Mouse (Mus musculus): ENCODE results near the gene Entpd1. TPM values are rescaled to one million over a fixed set of nuclear protein-coding genes. Genes with fewer than 3 reads are reported as not detected.
A peak's percentile ranks its signal among the peaks of the same experiment; 100 is the strongest.

Entpd1 gene
- polyA plus RNA-seq, 1 experiment from 2014 or later = 8.1 TPM

DNA sequence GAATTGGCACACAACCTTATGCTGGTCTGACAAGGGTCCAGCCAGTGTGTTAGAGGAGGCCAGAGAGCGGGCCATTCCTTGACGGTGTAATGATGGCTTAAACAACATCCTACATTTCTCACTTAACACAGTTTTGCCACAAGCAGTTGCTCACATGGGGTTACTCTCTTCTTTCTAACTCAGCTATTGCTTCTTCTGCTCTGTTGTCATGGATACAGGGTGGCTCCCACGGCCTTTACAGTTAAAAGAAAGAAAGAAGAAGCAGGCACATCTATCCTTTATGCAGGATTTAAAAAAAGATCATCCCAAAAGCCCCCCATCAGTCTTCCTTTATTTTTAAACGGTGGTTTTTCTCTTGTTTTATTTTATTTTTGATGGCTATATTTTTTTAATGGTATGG is 121.7 kb downstream of the Entpd1 start:
- no peak overlapping the region for H3K9ac ChIP-seq
- peaks cover 14% of the 10 kb centered on the region for H3K4me1 ChIP-seq (replicated peaks)
- H3K9me3 ChIP-seq = no peaks in the 10 kb centered on the region
- H3K4me2 ChIP-seq = no peak overlapping the region
- H3K36me3 ChIP-seq = peaks cover under 1% of the 10 kb centered on the region; the same call in 1 of the 2 replicates
- ATAC-seq (ENCODE audit: low read depth) = no peak
- WGBS = 45% methylated on average over 4 of the region's 4 CpGs
- H3K4me3 ChIP-seq = no peak overlapping the region
- no peak overlapping the region for H3K27ac ChIP-seq (replicated peaks)
- no peaks in the 10 kb centered on the region for H3K27me3 ChIP-seq

DNA sequence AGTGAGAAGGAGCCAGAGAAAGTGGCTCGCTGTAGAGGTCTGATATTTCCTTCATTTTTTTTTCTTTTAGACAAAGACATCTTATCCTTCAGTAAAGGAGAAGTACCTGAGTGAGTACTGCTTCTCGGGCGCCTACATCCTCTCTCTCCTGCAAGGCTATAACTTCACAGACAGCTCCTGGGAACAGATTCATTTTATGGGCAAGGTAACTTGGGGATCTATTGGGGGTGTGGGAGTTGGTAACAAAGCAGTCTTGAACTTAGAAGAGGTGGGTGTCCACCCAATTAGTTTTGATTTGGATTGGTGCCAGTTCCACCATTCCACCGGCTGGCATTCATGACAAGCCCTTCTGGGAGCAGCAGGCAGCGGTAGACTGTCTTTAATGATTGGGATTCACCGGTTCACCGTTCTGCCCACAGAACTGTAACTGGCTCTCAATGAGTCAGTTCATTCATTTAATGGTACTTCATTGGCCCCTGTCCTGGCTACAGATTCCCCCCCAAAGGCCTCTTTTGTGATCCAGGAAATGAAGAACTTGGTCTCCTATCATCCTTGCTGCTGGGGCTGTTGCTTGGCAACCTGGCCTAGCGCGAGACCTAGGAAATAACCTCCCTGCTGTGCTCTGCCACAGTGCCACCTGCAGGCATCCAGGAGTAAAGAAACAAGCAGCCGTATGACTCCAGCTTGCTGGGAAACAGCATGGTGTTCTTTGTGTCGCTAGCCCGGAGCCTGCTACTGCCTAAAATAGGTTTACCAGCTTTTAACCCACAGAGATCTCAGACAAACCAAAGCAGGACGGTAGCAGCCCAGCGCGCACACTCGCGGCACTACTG is 124.7 kb downstream of the Entpd1 start:
- Histone ChIP-seq H3K4me1 (replicated peaks) (peaks cover 14% of the 10 kb centered on the region), H3K4me3 (peak overlapping the region; percentile 12), H3K9ac (peak overlapping the region; percentile 60), H3K27me3 (no peaks in the 10 kb centered on the region), H3K4me2 (peak overlapping the region; percentile 41), H3K36me3 (peaks cover 3% of the 10 kb centered on the region; the same call in 1 of the 2 replicates), H3K9me3 (no peaks in the 10 kb centered on the region), H3K27ac (replicated peaks) (peak overlapping the region; percentile 84)
- WGBS = 19% methylated on average over 17 of the region's 17 CpGs
- ATAC-seq (ENCODE audit: low read depth) = peak; percentile 93

- H3K4me2 ChIP-seq = peak overlapping the region; percentile 41
- ATAC-seq (ENCODE audit: low read depth) = peak; percentile 44
- H3K4me3 ChIP-seq = peak overlapping the region; percentile 12; the same call in 1 of the 2 replicates
- H3K27ac ChIP-seq (replicated peaks) = peak overlapping the region; percentile 84
- peak overlapping the region; percentile 60 for H3K9ac ChIP-seq
- WGBS = 58% methylated on average over 5 of the region's 5 CpGs
- H3K36me3 ChIP-seq = peaks cover 3% of the 10 kb centered on the region; the same call in 1 of the 2 replicates
- no peaks in the 10 kb centered on the region for H3K9me3 ChIP-seq
- H3K4me1 ChIP-seq (replicated peaks) = peaks cover 14% of the 10 kb centered on the region
- H3K27me3 ChIP-seq = no peaks in the 10 kb centered on the region
These were observed 125.4 kb downstream of the Entpd1 start for GRCm38 (mm10) chr19:40737613-40738012.

DNA sequence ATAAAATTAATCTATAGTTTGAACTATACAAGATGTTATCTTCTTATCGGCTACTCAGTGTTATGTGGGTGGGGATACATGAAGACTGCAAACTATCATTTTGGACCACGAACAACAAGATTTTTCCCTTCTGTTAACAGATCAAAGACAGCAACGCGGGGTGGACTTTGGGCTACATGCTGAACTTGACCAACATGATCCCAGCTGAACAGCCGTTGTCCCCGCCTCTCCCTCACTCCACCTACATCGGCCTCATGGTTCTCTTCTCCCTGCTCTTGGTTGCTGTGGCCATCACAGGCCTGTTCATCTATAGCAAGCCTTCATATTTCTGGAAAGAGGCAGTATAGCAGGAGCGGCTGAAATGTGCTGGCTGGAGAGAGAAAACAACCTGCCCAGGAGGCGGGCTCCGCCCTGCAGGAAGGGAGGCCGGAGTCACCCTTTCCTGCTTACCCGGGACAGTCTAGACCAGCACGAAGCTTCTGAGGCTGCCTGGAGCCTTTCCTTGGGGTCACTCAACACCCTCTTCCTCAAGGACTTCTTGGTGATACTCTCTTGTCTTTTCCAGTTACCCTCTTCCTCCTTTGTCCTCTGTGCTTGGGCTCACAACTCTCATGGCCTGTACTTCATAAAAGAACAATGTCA is 126.6 kb downstream of the Entpd1 start:
- no peak overlapping the region for H3K27ac ChIP-seq (replicated peaks)
- no peak overlapping the region for H3K9ac ChIP-seq
- no peak overlapping the region for H3K4me2 ChIP-seq
- no peaks in the 10 kb centered on the region for H3K27me3 ChIP-seq
- H3K4me1 ChIP-seq (replicated peaks) = peaks cover 14% of the 10 kb centered on the region
- H3K4me3 ChIP-seq = no peak overlapping the region
- no peak for ATAC-seq (ENCODE audit: low read depth)
- 90% methylated on average over 13 of the region's 13 CpGs for WGBS
- no peaks in the 10 kb centered on the region for H3K9me3 ChIP-seq
- peaks cover 3% of the 10 kb centered on the region; the same call in 1 of the 2 replicates for H3K36me3 ChIP-seq

GRCm38 (mm10) chr19:40746603-40747002 is 134.4 kb downstream of the Entpd1 start:
- no peak for ATAC-seq (ENCODE audit: low read depth)
- WGBS = 49% methylated on average over 4 of the region's 4 CpGs

GRCm38 (mm10) chr19:40748559-40748958 is 136.4 kb downstream of the Entpd1 start, which contains the start of gene Cc2d2b:
Gene Cc2d2b, plus strand, starts transcription at chr19:40748753.
- Histone ChIP-seq H3K4me3 (no peak within 1 kb of the TSS), H3K4me2 (no peak within 1 kb of the TSS; the same call in 1 of the 2 replicates), H3K4me1 (replicated peaks) (no peaks in the 10 kb centered on the region), H3K36me3 (no peaks in the 10 kb centered on the region), H3K9ac (no peak within 1 kb of the TSS), H3K9me3 (no peaks in the 10 kb centered on the region), H3K27ac (replicated peaks) (no peak within 1 kb of the TSS), H3K27me3 (no peaks in the 10 kb centered on the region)
- no peak for ATAC-seq (ENCODE audit: low read depth)
- WGBS = 79% methylated on average over 17 of the region's 17 CpGs

More at GRCm38 (mm10) chr19:40746603-40747002, 134.4 kb downstream of the Entpd1 start:
- H3K4me1 ChIP-seq (replicated peaks) = no peaks in the 10 kb centered on the region
- H3K9ac ChIP-seq = no peak overlapping the region
- H3K4me2 ChIP-seq = no peak overlapping the region
- H3K4me3 ChIP-seq = no peak overlapping the region
- H3K9me3 ChIP-seq = no peaks in the 10 kb centered on the region
- H3K27me3 ChIP-seq = no peaks in the 10 kb centered on the region
- H3K36me3 ChIP-seq = no peaks in the 10 kb centered on the region
- no peak overlapping the region for H3K27ac ChIP-seq (replicated peaks)

GRCm38 (mm10) chr19:40754311-40754710 is 142.1 kb downstream of the Entpd1 start:
- no peak for ATAC-seq (ENCODE audit: low read depth)

GRCm38 (mm10) chr19:40760071-40760470 is 147.9 kb downstream of the Entpd1 start:
- Histone ChIP-seq H3K36me3 (no peaks in the 10 kb centered on the region), H3K27ac (replicated peaks) (no peak overlapping the region), H3K4me3 (no peak overlapping the region), H3K9me3 (no peaks in the 10 kb centered on the region), H3K4me2 (no peak overlapping the region), H3K4me1 (replicated peaks) (0 out of 2 replicates have a peak, but pooled peaks cover 12% of the 10 kb centered on the region), H3K27me3 (no peaks in the 10 kb centered on the region), H3K9ac (no peak overlapping the region)
- WGBS = 76% methylated on average over 2 of the region's 2 CpGs
- no peak for ATAC-seq (ENCODE audit: low read depth)

More at GRCm38 (mm10) chr19:40754311-40754710, 142.1 kb downstream of the Entpd1 start:
- H3K4me2 ChIP-seq = no peak overlapping the region
- WGBS = 78% methylated on average over 2 of the region's 2 CpGs
- H3K27me3 ChIP-seq = no peaks in the 10 kb centered on the region
- no peaks in the 10 kb centered on the region for H3K9me3 ChIP-seq
- no peaks in the 10 kb centered on the region for H3K4me1 ChIP-seq (replicated peaks)
- no peak overlapping the region for H3K4me3 ChIP-seq
- no peaks in the 10 kb centered on the region for H3K36me3 ChIP-seq
- H3K27ac ChIP-seq (replicated peaks) = no peak overlapping the region
- no peak overlapping the region for H3K9ac ChIP-seq

GRCm38 (mm10) chr19:40762023-40762759 is 150.0 kb downstream of the Entpd1 start:
- Histone ChIP-seq H3K27me3 (no peaks in the 10 kb centered on the region), H3K4me2 (peak overlapping the region; percentile 53), H3K27ac (replicated peaks) (no peak overlapping the region), H3K9me3 (no peaks in the 10 kb centered on the region), H3K4me1 (replicated peaks) (0 out of 2 replicates have a peak, but pooled peaks cover 12% of the 10 kb centered on the region), H3K36me3 (no peaks in the 10 kb centered on the region), H3K4me3 (peak overlapping the region; percentile 25), H3K9ac (peak overlapping the region; percentile 55)
- 37% methylated on average over 22 of the region's 22 CpGs for WGBS
- ATAC-seq (ENCODE audit: low read depth) = peak; percentile 19; the same call in 1 of the 2 replicates

GRCm38 (mm10) chr19:40767189-40767588 is 155.0 kb downstream of the Entpd1 start:
- no peaks in the 10 kb centered on the region for H3K36me3 ChIP-seq
- 0 out of 2 replicates have a peak, but pooled peaks cover 8% of the 10 kb centered on the region for H3K4me1 ChIP-seq (replicated peaks)
- no peaks in the 10 kb centered on the region for H3K9me3 ChIP-seq
- no peak for ATAC-seq (ENCODE audit: low read depth)
- WGBS = 90% methylated on average over 2 of the region's 2 CpGs
- no peak overlapping the region for H3K9ac ChIP-seq
- H3K27me3 ChIP-seq = no peaks in the 10 kb centered on the region
- H3K27ac ChIP-seq (replicated peaks) = no peak overlapping the region
- no peak overlapping the region for H3K4me2 ChIP-seq
- H3K4me3 ChIP-seq = no peak overlapping the region

DNA sequence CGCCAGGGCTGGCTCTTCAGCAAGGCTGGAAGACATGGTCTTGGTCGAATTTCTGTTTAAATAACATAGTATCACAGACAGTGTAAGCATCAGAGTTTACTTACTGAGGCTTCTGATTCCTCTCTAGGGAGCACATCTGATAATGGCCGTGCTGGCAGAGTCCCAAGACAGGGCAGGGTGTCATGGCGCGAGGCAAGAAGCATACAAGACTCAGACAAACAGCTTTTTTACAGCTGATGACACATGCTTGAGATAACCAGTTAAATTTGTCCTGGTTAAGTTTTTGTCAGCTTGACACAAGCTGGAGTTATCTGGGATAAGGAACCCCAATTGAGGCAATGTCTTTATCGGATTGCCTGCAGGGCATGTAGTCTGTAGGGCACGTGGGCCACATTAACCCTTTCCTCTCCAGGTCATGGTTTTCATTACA is 157.2 kb downstream of the Entpd1 start:
- Histone ChIP-seq H3K4me1 (replicated peaks) (0 out of 2 replicates have a peak, but pooled peaks cover 6% of the 10 kb centered on the region), H3K36me3 (no peaks in the 10 kb centered on the region), H3K27ac (replicated peaks) (no peak overlapping the region), H3K9me3 (no peaks in the 10 kb centered on the region), H3K4me3 (no peak overlapping the region), H3K27me3 (no peaks in the 10 kb centered on the region), H3K4me2 (no peak overlapping the region), H3K9ac (no peak overlapping the region)
- no peak for ATAC-seq (ENCODE audit: low read depth)
- 49% methylated on average over 7 of the region's 7 CpGs for WGBS
